Mouse (Mus musculus) splenic B cell, adult 2 months (primary cell): Measurements from ENCODE around the gene Zbtb7b.

Source experiments
- DNase-seq: peaks from one replicate; pipeline ENCODE4 v3.0.0-alpha.2; 2011; ENCODE audit warnings: low read depth, low spot score
- H3K27me3 ChIP-seq: 2 replicates; pipeline ENCODE4 v1.6.1; 2012; ENCODE audit warnings: mild to moderate bottlenecking, low read length, moderate library complexity, mixed read lengths; ENCODE audit not compliant: control insufficient read depth, poor library complexity, insufficient read depth, severe bottlenecking
- H3K36me3 ChIP-seq: 2 replicates; pipeline ENCODE4 v1.6.1; 2012; ENCODE audit warnings: mild to moderate bottlenecking, low read length, moderate library complexity, mixed read lengths; ENCODE audit not compliant: control insufficient read depth, poor library complexity, insufficient read depth, severe bottlenecking

Zbtb7b gene

DNA sequence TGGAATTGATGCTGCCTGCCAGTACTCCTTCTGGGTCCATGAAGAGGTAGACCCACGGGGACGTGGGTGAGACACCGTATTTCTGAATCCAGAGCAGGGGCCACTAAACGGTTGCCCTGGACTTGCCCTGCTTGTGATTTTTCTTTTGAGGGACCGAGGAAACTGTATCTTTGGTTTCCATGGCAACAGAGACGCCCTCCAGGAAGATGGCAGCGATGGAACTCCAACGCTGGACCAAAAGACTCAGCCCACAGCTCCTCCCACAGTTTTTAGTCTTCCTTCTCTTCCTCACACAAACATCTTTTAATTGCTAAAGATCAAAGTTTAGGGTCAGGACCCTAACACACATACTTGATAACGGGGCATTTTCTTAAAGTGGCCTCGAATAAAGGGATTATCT, 62.6 kb downstream of the Zbtb7b start:
- Histone ChIP-seq H3K27me3 (no peaks in the 10 kb centered on the region), H3K36me3 (no peaks in the 10 kb centered on the region)
- no peak for DNase-seq

DNA sequence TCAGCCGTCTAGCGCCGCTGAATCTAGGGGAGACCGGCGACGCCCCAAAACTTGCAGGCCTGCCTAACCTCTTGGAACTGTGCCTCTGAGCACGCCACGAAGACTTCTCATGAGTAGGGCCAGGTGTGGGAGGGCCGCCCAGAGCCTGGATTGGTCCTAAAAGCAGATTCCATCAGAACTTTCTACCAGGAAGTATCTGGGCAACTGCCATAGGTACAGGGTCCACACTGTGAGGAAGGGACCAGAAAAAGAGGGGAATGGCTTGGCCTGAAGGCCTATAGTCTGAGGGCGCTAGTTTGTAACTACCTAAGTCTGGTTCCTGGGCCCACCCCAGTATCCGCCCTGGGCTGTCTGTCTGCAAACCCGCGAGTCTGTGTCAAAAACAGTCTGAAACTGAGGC, 63.0 kb downstream of the Zbtb7b start:
- Histone ChIP-seq H3K36me3 (no peaks in the 10 kb centered on the region), H3K27me3 (no peaks in the 10 kb centered on the region)
- DNase-seq, result no peak

DNA sequence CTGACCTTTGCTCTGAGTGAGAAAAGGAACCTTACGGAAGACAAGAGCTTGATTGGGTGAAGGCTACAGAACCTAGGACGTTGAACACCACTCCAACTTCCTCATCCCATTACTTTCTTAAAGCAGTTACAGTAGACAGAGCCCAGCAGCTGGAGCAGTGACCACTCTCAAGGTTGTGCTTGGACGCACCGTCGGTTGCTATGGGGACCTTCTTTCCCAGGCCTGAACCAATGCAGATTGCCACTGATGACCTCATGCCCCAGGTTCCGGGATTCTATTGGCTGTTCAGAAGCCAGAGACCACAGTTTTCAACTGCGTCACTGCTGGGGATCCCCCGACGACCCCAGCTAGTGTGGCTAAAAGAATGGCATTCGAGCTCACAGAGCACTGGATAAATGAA, 63.6 kb downstream of the Zbtb7b start:
- H3K36me3 ChIP-seq, result no peaks in the 10 kb centered on the region
- no peak for DNase-seq
- H3K27me3 ChIP-seq, result no peaks in the 10 kb centered on the region

DNA sequence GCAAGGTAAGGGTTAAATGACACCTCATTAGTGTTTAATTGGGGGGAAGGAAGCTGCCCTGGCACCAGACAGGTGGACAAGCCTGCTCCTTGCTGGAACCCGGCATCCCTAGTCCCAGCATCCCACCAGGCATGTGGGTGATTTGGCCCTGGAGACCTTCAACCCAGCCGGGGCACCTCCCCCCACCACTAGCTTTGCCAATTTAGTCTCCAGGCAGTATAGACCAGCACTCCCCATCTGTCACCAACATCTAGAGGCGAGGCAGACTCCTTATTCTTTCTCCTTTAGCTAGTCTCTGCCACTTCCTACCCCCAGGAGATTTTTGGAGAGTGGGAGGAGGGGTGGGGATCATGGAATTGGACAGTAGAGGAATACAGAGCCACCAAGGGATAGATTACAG, 64.2 kb downstream of the Zbtb7b start:
- no peak for DNase-seq

DNA sequence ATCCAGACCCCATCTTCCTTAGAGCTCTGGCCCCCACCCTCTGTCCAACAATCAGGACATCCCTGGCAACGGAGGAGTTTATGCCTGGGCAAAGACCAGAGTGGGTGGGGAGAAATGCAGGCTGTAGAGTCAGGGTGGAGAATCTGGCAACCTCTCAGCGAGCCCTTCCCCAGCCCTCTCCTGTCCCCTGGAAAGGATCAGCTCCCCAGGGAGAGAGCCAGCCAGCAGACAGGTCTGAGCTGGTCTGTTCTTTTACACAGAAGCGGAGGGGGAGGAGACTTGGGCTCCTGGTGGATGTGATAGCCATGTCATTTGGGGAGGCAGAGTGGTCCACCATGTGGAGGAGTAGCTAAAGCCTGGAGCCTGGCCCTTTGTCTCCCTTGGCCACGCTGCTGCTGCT, 66.0 kb downstream of the Zbtb7b start:
- DNase-seq, result no peak
- Histone ChIP-seq H3K27me3 (no peaks in the 10 kb centered on the region), H3K36me3 (no peaks in the 10 kb centered on the region)

More for the DNA sequence above, 64.2 kb downstream of the Zbtb7b start:
- H3K36me3 ChIP-seq, result no peaks in the 10 kb centered on the region
- no peaks in the 10 kb centered on the region for H3K27me3 ChIP-seq
